Mouse (Mus musculus): ENCODE results near the gene Vpreb1.

Gene Vpreb1

DNA sequence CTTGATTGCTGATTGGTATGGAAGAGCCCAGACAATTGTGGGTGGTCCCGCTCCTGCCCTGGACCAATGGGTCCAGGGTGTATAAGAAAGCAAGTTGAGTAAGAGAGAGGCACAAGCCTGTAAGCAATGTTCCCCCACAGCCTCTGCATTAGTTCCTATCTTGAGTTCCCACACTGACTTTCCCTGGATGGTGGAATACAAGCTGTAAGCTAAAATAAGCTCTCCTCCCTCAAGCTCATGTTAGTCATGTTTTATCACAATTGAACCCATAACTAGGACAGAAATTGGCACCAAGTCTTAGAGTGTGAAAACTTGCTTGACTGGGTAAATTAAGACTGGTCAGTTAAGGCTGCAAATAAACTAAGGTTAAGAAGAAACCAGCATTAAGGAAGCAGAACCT lies 15.1 kb downstream of the Vpreb1 start:
- no peak for DNase-seq (ENCODE audit: low read depth)

GRCm38 (mm10) chr16:16854836-16855235 lies 15.8 kb downstream of the Vpreb1 start:
- peak; percentile 86 for DNase-seq (ENCODE audit: low read depth)

DNA sequence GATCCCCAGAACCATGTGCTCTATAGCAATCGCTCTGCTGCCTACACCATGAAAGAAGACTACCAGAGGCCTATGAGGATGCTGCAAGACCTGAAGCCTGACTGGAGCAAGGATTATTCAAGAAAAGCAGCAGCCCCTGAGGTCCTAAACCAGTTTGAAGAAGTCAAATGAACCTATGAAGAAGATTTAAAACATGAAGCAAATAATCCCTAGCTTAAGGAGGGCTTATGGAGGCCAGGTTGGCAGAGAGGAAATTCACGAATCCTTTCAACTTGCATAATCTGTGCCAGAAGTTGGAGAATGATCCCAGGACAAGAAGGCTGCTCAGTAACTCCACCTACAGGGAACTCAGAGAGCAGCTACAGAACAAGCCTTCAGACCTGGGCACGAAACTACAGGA lies 18.2 kb downstream of the Vpreb1 start:
- DNase-seq (ENCODE audit: low read depth) = no peak

DNA sequence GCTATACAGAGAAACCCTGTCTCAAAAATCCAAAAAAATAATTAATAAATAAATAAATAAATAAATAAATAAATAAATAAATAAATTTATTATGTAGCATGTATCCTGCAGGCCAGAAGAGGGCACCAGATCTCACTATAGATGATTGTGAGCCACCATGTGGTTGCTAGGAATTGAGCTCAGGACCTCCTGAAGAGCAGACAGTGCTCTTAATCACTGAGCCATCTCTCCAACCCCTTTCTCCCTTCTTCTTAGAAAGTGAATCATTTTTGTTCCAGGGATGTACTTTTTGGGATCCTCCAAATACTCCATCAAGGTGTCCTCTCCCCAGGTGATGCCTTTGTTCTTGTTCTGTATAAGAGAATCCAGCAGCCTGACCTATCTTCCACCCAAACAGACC lies 21.4 kb downstream of the Vpreb1 start:
- DNase-seq (ENCODE audit: low read depth) = no peak

- DNase-seq (ENCODE audit: low read depth) = no peak
These were observed 41.0 kb downstream of the Vpreb1 start for GRCm38 (mm10) chr16:16829671-16830070.

DNA sequence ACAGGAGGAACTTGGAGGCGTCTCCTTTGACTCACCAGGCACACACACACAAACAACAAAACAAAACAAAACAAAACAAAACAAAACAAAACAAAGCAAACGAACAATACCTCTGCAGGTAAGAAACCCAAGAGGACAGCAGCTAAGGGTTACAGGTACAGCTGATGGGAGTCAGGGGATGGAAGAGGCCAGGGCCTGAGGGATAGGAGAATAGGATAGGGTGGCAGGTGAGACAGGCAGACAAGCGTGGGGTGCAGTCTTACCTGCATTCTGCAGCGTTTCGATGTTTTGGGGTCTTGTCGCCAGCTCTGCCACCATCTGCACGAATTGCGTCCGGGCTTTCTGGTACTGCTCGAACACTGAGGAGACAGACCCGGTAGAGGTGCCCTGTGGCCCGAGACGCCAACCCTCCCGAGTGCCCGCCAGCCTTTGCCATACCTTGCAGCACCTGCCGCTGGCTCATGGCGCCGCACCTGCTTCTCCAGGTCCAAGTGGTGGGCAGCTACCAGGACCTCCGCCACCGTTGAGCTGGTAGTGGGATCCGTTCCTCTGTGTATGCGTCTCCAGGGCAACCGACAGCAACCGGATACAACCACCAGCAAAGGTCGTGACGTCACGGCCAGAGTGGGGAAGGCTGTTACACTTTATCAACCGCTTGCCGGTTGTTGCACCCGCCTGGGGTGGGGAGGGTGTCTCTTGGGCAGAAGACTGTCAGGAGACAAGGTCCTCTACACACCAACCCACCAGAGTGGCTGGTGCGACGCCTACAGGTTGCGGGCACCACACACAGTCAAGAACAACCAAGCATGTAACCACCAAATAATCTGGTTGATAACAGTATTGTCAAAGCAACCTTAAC lies 41.7 kb downstream of the Vpreb1 start, which contains the start of gene Spag6l:
Spag6l (minus strand) TSS at position 700 of the 859 bp plus-strand sequence.
- peak; percentile 91 for DNase-seq (ENCODE audit: low read depth)

DNA sequence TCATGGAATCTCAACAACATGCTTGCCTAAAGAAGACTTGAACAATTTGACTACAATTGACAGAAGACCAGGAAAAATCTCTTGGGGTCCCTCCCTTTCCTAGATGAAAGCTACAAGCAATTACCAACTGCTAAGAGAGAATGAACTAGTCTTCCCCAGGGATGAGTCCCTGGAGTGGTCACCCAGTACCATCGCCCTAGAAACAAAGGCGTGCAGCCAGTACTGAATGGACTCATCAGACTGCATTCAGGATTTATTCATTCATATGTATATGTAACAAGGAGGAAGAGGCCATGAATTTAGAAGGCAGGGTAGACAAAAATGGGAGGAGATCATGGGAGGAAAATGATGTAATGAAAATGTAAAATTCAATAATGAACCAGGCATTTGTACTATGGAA lies 44.4 kb downstream of the Vpreb1 start:
- no peak for DNase-seq (ENCODE audit: low read depth)

- DNase-seq (ENCODE audit: low read depth) = no peak
These were observed 45.2 kb downstream of the Vpreb1 start for GRCm38 (mm10) chr16:16825476-16825875.

Data from naive thymus-derived CD4-positive, alpha-beta T cell, adult 2 months (primary cell).